Mouse (Mus musculus): ENCODE data around the gene Selenoo. TPM values are rescaled to one million over a fixed set of nuclear protein-coding genes. Genes with fewer than 3 reads are reported as not detected.
A peak's percentile ranks its signal among the peaks of the same experiment; 100 is the strongest.

Gene Selenoo
- polyA plus RNA-seq, 1 experiment, result 20.7 TPM

- H3K27ac ChIP-seq (ENCODE audit: insufficient read depth, low read depth, low read length), result no peak overlapping the region
- no peak overlapping the region for H3K4me3 ChIP-seq (ENCODE audit: insufficient read depth, low read length)
- TF ChIP-seq POLR2A (IDR thresholded peaks at IDR 0.05; ENCODE audit: borderline replicate concordance, low read depth, low read length) (no peak), CTCF (IDR thresholded peaks at IDR 0.05; ENCODE audit: low read depth, low read length) (no peak)
- H3K4me1 ChIP-seq (ENCODE audit: control insufficient read depth, insufficient read depth, low read length), result no peaks in the 10 kb centered on the region
Measured at GRCm38 (mm10) chr15:89098616-89099015, 9.7 kb downstream of the Selenoo start.

- Histone ChIP-seq H3K4me3 (ENCODE audit: insufficient read depth, low read length) (no peak overlapping the region), H3K4me1 (ENCODE audit: control insufficient read depth, insufficient read depth, low read length) (no peaks in the 10 kb centered on the region), H3K27ac (ENCODE audit: insufficient read depth, low read depth, low read length) (no peak overlapping the region)
- TF ChIP-seq CTCF (IDR thresholded peaks at IDR 0.05; ENCODE audit: low read depth, low read length), result no peak
- no peak for TF ChIP-seq POLR2A (IDR thresholded peaks at IDR 0.05; ENCODE audit: borderline replicate concordance, low read depth, low read length)
Measured at GRCm38 (mm10) chr15:89100823-89101222, 11.9 kb downstream of the Selenoo start.

- Histone ChIP-seq H3K27ac (ENCODE audit: insufficient read depth, low read depth, low read length) (no peak overlapping the region), H3K4me1 (ENCODE audit: control insufficient read depth, insufficient read depth, low read length) (no peaks in the 10 kb centered on the region), H3K4me3 (ENCODE audit: insufficient read depth, low read length) (no peak overlapping the region)
- TF ChIP-seq CTCF (IDR thresholded peaks at IDR 0.05; ENCODE audit: low read depth, low read length) (no peak), POLR2A (IDR thresholded peaks at IDR 0.05; ENCODE audit: borderline replicate concordance, low read depth, low read length) (no peak)
Measured at GRCm38 (mm10) chr15:89102646-89103045, 13.8 kb downstream of the Selenoo start.

GRCm38 (mm10) chr15:89103921-89104320, 15.0 kb downstream of the Selenoo start:
- no peak for TF ChIP-seq CTCF (IDR thresholded peaks at IDR 0.05; ENCODE audit: low read depth, low read length)
- no peak for TF ChIP-seq POLR2A (IDR thresholded peaks at IDR 0.05; ENCODE audit: borderline replicate concordance, low read depth, low read length)
- no peak overlapping the region for H3K4me3 ChIP-seq (ENCODE audit: insufficient read depth, low read length)
- no peak overlapping the region for H3K27ac ChIP-seq (ENCODE audit: insufficient read depth, low read depth, low read length)
- H3K4me1 ChIP-seq (ENCODE audit: control insufficient read depth, insufficient read depth, low read length), result no peaks in the 10 kb centered on the region

- H3K27ac ChIP-seq (ENCODE audit: insufficient read depth, low read depth, low read length), result no peak overlapping the region
- H3K4me1 ChIP-seq (ENCODE audit: control insufficient read depth, insufficient read depth, low read length), result no peaks in the 10 kb centered on the region
- TF ChIP-seq CTCF (IDR thresholded peaks at IDR 0.05; ENCODE audit: low read depth, low read length) (no peak), POLR2A (IDR thresholded peaks at IDR 0.05; ENCODE audit: borderline replicate concordance, low read depth, low read length) (no peak)
- H3K4me3 ChIP-seq (ENCODE audit: insufficient read depth, low read length), result no peak overlapping the region
Measured at GRCm38 (mm10) chr15:89104425-89104824, 15.5 kb downstream of the Selenoo start.

GRCm38 (mm10) chr15:89106073-89106472, 17.2 kb downstream of the Selenoo start:
- H3K27ac ChIP-seq (ENCODE audit: insufficient read depth, low read depth, low read length), result no peak overlapping the region
- TF ChIP-seq CTCF (IDR thresholded peaks at IDR 0.05; ENCODE audit: low read depth, low read length), result no peak
- TF ChIP-seq POLR2A (IDR thresholded peaks at IDR 0.05; ENCODE audit: borderline replicate concordance, low read depth, low read length), result no peak
- no peak overlapping the region for H3K4me3 ChIP-seq (ENCODE audit: insufficient read depth, low read length)

GRCm38 (mm10) chr15:89106976-89107375, 18.1 kb downstream of the Selenoo start:
- TF ChIP-seq POLR2A (IDR thresholded peaks at IDR 0.05; ENCODE audit: borderline replicate concordance, low read depth, low read length) (no peak), CTCF (IDR thresholded peaks at IDR 0.05; ENCODE audit: low read depth, low read length) (no peak)
- Histone ChIP-seq H3K4me3 (ENCODE audit: insufficient read depth, low read length) (no peak overlapping the region), H3K27ac (ENCODE audit: insufficient read depth, low read depth, low read length) (no peak overlapping the region), H3K4me1 (ENCODE audit: control insufficient read depth, insufficient read depth, low read length) (no peaks in the 10 kb centered on the region)

More at GRCm38 (mm10) chr15:89106073-89106472, 17.2 kb downstream of the Selenoo start:
- no peaks in the 10 kb centered on the region for H3K4me1 ChIP-seq (ENCODE audit: control insufficient read depth, insufficient read depth, low read length)

- no peak overlapping the region for H3K4me3 ChIP-seq (ENCODE audit: insufficient read depth, low read length)
- H3K27ac ChIP-seq (ENCODE audit: insufficient read depth, low read depth, low read length), result no peak overlapping the region
- H3K4me1 ChIP-seq (ENCODE audit: control insufficient read depth, insufficient read depth, low read length), result no peaks in the 10 kb centered on the region
- TF ChIP-seq CTCF (IDR thresholded peaks at IDR 0.05; ENCODE audit: low read depth, low read length) (no peak), POLR2A (IDR thresholded peaks at IDR 0.05; ENCODE audit: borderline replicate concordance, low read depth, low read length) (no peak)
Measured at GRCm38 (mm10) chr15:89110147-89110546, 21.3 kb downstream of the Selenoo start.

GRCm38 (mm10) chr15:89118007-89118406, 29.1 kb downstream of the Selenoo start:
- Histone ChIP-seq H3K27ac (ENCODE audit: insufficient read depth, low read depth, low read length) (no peak overlapping the region), H3K4me3 (ENCODE audit: insufficient read depth, low read length) (no peak overlapping the region), H3K4me1 (ENCODE audit: control insufficient read depth, insufficient read depth, low read length) (peaks cover 5% of the 10 kb centered on the region; the same call in 1 of the 2 replicates)
- TF ChIP-seq POLR2A (IDR thresholded peaks at IDR 0.05; ENCODE audit: borderline replicate concordance, low read depth, low read length), result no peak
- TF ChIP-seq CTCF (IDR thresholded peaks at IDR 0.05; ENCODE audit: low read depth, low read length), result no peak

GRCm38 (mm10) chr15:89122649-89123366, 33.9 kb downstream of the Selenoo start, which contains the start of gene Tubgcp6:
Gene Tubgcp6 (minus strand): TSS chr15:89123112.
- no peak for TF ChIP-seq CTCF (IDR thresholded peaks at IDR 0.05; ENCODE audit: low read depth, low read length)
- 0 out of 2 replicates have a peak, but pooled peaks have one; percentile 60 for TF ChIP-seq POLR2A (IDR thresholded peaks at IDR 0.05; ENCODE audit: borderline replicate concordance, low read depth, low read length)
- H3K4me3 ChIP-seq (ENCODE audit: insufficient read depth, low read length), result peak within 1 kb of the TSS; percentile 76
- peaks cover 10% of the 10 kb centered on the region for H3K4me1 ChIP-seq (ENCODE audit: control insufficient read depth, insufficient read depth, low read length)
- no peak within 1 kb of the TSS for H3K27ac ChIP-seq (ENCODE audit: insufficient read depth, low read depth, low read length)

Data from bone marrow macrophage, adult 2 months (primary cell).